Mouse (Mus musculus) CH12.LX (cell line): ENCODE results near the gene Pde8b. TPM values are rescaled to one million over a fixed set of nuclear protein-coding genes. Genes with fewer than 3 reads are reported as not detected.

ENCODE experiments used
- DNase-seq: peaks from one replicate; pipeline ENCODE4 v3.0.0-alpha.2; 2013; ENCODE audit errors: extremely low read depth
- H3K27ac ChIP-seq: 2 replicates; pipeline ENCODE4 v1.5.1; 2012; ENCODE audit warnings: low read depth, mild to moderate bottlenecking, control low read depth, moderate library complexity; ENCODE audit not compliant: insufficient read depth
- H3K27me3 ChIP-seq: replicated peaks from 2 replicates; pipeline ENCODE3; 2012; ENCODE audit warnings: inconsistent platforms
- H3K36me3 ChIP-seq, 2 experiments: replicated peaks in 1 of 2; 2 replicates each; pipeline versions ENCODE3 to v1.6.1; 2012; ENCODE audit warnings: inconsistent platforms in 1 of 2, low read length in 1 of 2, mild to moderate bottlenecking in 1 of 2, mixed read lengths in 1 of 2, moderate library complexity in 1 of 2; ENCODE audit not compliant: control insufficient read depth in 1 of 2, insufficient read depth in 1 of 2
- H3K4me1 ChIP-seq, 2 experiments: 2 replicates each; pipeline ENCODE4 v1.6.1; 2012; ENCODE audit warnings: inconsistent platforms in 1 of 2, moderate library complexity in 1 of 2; ENCODE audit not compliant: insufficient read depth in 2 of 2, control insufficient read depth in 1 of 2
- H3K4me2 ChIP-seq: 2 replicates; pipeline ENCODE4 v1.6.1; 2012; ENCODE audit warnings: low read depth, mild to moderate bottlenecking, control low read depth; ENCODE audit not compliant: poor library complexity, insufficient read depth, severe bottlenecking
- H3K4me3 ChIP-seq, 3 experiments: fragments of 150-350 bp in 1 of 3; sonication (generic) in 1 of 3; replicated peaks in 1 of 3; 2 replicates each; pipeline versions ENCODE3 to v1.5.1; 2011 to 2012; ENCODE audit warnings: low read depth in 2 of 3, low read length in 2 of 3, mild to moderate bottlenecking in 2 of 3, moderate library complexity in 2 of 3, control low read depth in 1 of 3, improper control_type of control experiment in 1 of 3, inconsistent platforms in 1 of 3, mixed read lengths in 1 of 3; ENCODE audit not compliant: poor library complexity in 1 of 3
- H3K79me2 ChIP-seq: replicated peaks from 2 replicates; pipeline ENCODE4 v1.6.1; 2012; ENCODE audit warnings: mild to moderate bottlenecking, moderate library complexity; ENCODE audit not compliant: control insufficient read depth, poor library complexity, insufficient read depth, severe bottlenecking; ENCODE audit errors: extremely low read depth
- H3K9ac ChIP-seq: 2 replicates; pipeline ENCODE4 v1.6.1; 2012; ENCODE audit warnings: low read depth, mild to moderate bottlenecking, control low read depth, moderate library complexity; ENCODE audit not compliant: insufficient read depth
- H3K9me3 ChIP-seq: replicated peaks from 2 replicates; pipeline ENCODE3; 2012; ENCODE audit warnings: low read length, inconsistent platforms, mixed read lengths
- BHLHE40 ChIP-seq: IDR thresholded peaks from 2 replicates; pipeline ENCODE4 v1.6.1; 2011; ENCODE audit warnings: mild to moderate bottlenecking, low read depth, low read length, improper control_type of control experiment
- CHD1 ChIP-seq: IDR thresholded peaks from 2 replicates; pipeline ENCODE4 v1.6.1; 2012; ENCODE audit warnings: low read depth, low read length, improper control_type of control experiment, inconsistent platforms
- CHD2 ChIP-seq: IDR thresholded peaks from 2 replicates; pipeline ENCODE4 v1.6.1; 2011; ENCODE audit warnings: low read length, improper control_type of control experiment
- CTCF ChIP-seq, 2 experiments: IDR thresholded peaks in 1 of 2; conservative IDR thresholded peaks in 1 of 2; 2 replicates each; pipeline ENCODE4 v1.5.1; 2011 to 2012; ENCODE audit warnings: low read depth in 2 of 2, low read length in 2 of 2, improper control_type of control experiment in 1 of 2, inconsistent platforms in 1 of 2, mild to moderate bottlenecking in 1 of 2, moderate library complexity in 1 of 2
- E2F4 ChIP-seq: IDR thresholded peaks from 2 replicates; pipeline ENCODE4 v1.6.1; 2011; ENCODE audit warnings: low read depth, low read length, improper control_type of control experiment; ENCODE audit not compliant: insufficient replicate concordance
- ELF1 ChIP-seq: IDR thresholded peaks from 2 replicates; pipeline ENCODE4 v1.6.1; 2014; ENCODE audit warnings: low read depth, mild to moderate bottlenecking, inconsistent platforms, low read length, improper control_type of control experiment
- EP300 ChIP-seq: IDR thresholded peaks from 2 replicates; pipeline ENCODE4 v1.6.1; 2011; ENCODE audit warnings: low read length, improper control_type of control experiment
- ETS1 ChIP-seq: conservative IDR thresholded peaks from 2 replicates; pipeline ENCODE4 v1.6.1; 2012; ENCODE audit warnings: low read depth, mild to moderate bottlenecking, inconsistent platforms, low read length, improper control_type of control experiment, moderate library complexity
- GABPA ChIP-seq: IDR thresholded peaks from 2 replicates; pipeline ENCODE4 v1.6.1; 2012; ENCODE audit warnings: low read depth, low read length, improper control_type of control experiment, inconsistent platforms; ENCODE audit not compliant: insufficient replicate concordance
- HCFC1 ChIP-seq: IDR thresholded peaks from 2 replicates; pipeline ENCODE4 v1.6.1; 2012; ENCODE audit warnings: low read depth, mild to moderate bottlenecking, inconsistent platforms, low read length, improper control_type of control experiment
- IRF4 ChIP-seq: IDR thresholded peaks from 2 replicates; pipeline ENCODE4 v1.6.1; 2014; ENCODE audit warnings: low read depth, mild to moderate bottlenecking, inconsistent platforms, low read length, improper control_type of control experiment
- JUN ChIP-seq: IDR thresholded peaks from 2 replicates; pipeline ENCODE4 v1.6.1; 2011; ENCODE audit warnings: low read depth, mild to moderate bottlenecking, low read length, improper control_type of control experiment, moderate library complexity; ENCODE audit not compliant: insufficient read depth
- JUND ChIP-seq: conservative IDR thresholded peaks from 2 replicates; pipeline ENCODE4 v1.6.1; 2011; ENCODE audit warnings: low read depth, low read length, improper control_type of control experiment
- KAT2A ChIP-seq: IDR thresholded peaks from 2 replicates; pipeline ENCODE4 v1.6.1; 2012; ENCODE audit warnings: low read length, improper control_type of control experiment, inconsistent platforms; ENCODE audit not compliant: insufficient replicate concordance
- MAFK ChIP-seq: IDR thresholded peaks from 2 replicates; pipeline ENCODE4 v1.6.1; 2011; ENCODE audit warnings: low read length, improper control_type of control experiment; ENCODE audit not compliant: insufficient replicate concordance
- MAX ChIP-seq: IDR thresholded peaks from 2 replicates; pipeline ENCODE4 v1.6.1; 2011; ENCODE audit warnings: low read length, improper control_type of control experiment
- MAZ ChIP-seq: IDR thresholded peaks from 2 replicates; pipeline ENCODE4 v1.6.1; 2012; ENCODE audit warnings: low read depth, mild to moderate bottlenecking, inconsistent platforms, low read length, improper control_type of control experiment, moderate library complexity
- MEF2A ChIP-seq: IDR thresholded peaks from 2 replicates; pipeline ENCODE4 v1.6.1; 2014; ENCODE audit warnings: low read depth, mild to moderate bottlenecking, inconsistent platforms, low read length, improper control_type of control experiment, borderline replicate concordance
- MXI1 ChIP-seq: IDR thresholded peaks from 2 replicates; pipeline ENCODE4 v1.6.1; 2011; ENCODE audit warnings: mild to moderate bottlenecking, low read depth, low read length, improper control_type of control experiment
- MYC ChIP-seq: IDR thresholded peaks from 2 replicates; pipeline ENCODE4 v1.6.1; 2011; ENCODE audit warnings: low read depth, mild to moderate bottlenecking, improper control_type of control experiment, low read length
- NELFE ChIP-seq: IDR thresholded peaks from 2 replicates; pipeline ENCODE4 v1.6.1; 2011; ENCODE audit warnings: low read depth, low read length, improper control_type of control experiment
- NRF1 ChIP-seq: IDR thresholded peaks from 2 replicates; pipeline ENCODE4 v1.6.1; 2014; ENCODE audit warnings: low read depth, mild to moderate bottlenecking, inconsistent platforms, low read length, improper control_type of control experiment, moderate library complexity
- PAX5 ChIP-seq: IDR thresholded peaks from 2 replicates; pipeline ENCODE4 v1.6.1; 2012; ENCODE audit warnings: low read length, inconsistent platforms, mixed read lengths
- POLR2A ChIP-seq: IDR thresholded peaks from 2 replicates; pipeline ENCODE4 v1.6.1; 2011; ENCODE audit warnings: low read depth, mild to moderate bottlenecking, improper control_type of control experiment, low read length
- POLR2AphosphoS2 ChIP-seq: IDR thresholded peaks from 2 replicates; pipeline ENCODE4 v1.6.1; 2011; ENCODE audit warnings: low read depth, low read length, improper control_type of control experiment
- RAD21 ChIP-seq: IDR thresholded peaks from 2 replicates; pipeline ENCODE4 v1.6.1; 2011; ENCODE audit warnings: low read depth, mild to moderate bottlenecking, low read length, improper control_type of control experiment, moderate library complexity
- RCOR1 ChIP-seq: conservative IDR thresholded peaks from 2 replicates; pipeline ENCODE4 v1.6.1; 2012; ENCODE audit warnings: low read depth, mild to moderate bottlenecking, inconsistent platforms, low read length, improper control_type of control experiment
- SIN3A ChIP-seq: IDR thresholded peaks from 2 replicates; pipeline ENCODE4 v1.6.1; 2012; ENCODE audit warnings: low read length, improper control_type of control experiment, inconsistent platforms
- SMC3 ChIP-seq: IDR thresholded peaks from 2 replicates; pipeline ENCODE4 v1.6.1; 2011; ENCODE audit warnings: low read depth, low read length, improper control_type of control experiment
- TBP ChIP-seq: conservative IDR thresholded peaks from 2 replicates; pipeline ENCODE4 v1.6.1; 2011; ENCODE audit warnings: low read depth, low read length, improper control_type of control experiment
- TCF12 ChIP-seq: IDR thresholded peaks from 2 replicates; pipeline ENCODE4 v1.6.1; 2014; ENCODE audit warnings: low read depth, mild to moderate bottlenecking, inconsistent platforms, low read length, improper control_type of control experiment
- UBTF ChIP-seq: IDR thresholded peaks from 2 replicates; pipeline ENCODE4 v1.6.1; 2012; ENCODE audit warnings: low read depth, mild to moderate bottlenecking, inconsistent platforms, low read length, improper control_type of control experiment, moderate library complexity
- USF1 ChIP-seq: IDR thresholded peaks from 2 replicates; pipeline ENCODE4 v1.6.1; 2014; ENCODE audit warnings: low read depth, mild to moderate bottlenecking, inconsistent platforms, low read length, improper control_type of control experiment
- USF2 ChIP-seq: conservative IDR thresholded peaks from 2 replicates; pipeline ENCODE4 v1.6.1; 2011; ENCODE audit warnings: low read depth, low read length, improper control_type of control experiment
- ZC3H11A ChIP-seq: IDR thresholded peaks from 2 replicates; pipeline ENCODE4 v1.6.1; 2012; ENCODE audit warnings: low read depth, mild to moderate bottlenecking, inconsistent platforms, low read length, improper control_type of control experiment
- ZKSCAN1 ChIP-seq: IDR thresholded peaks from 2 replicates; pipeline ENCODE4 v1.6.1; 2012; ENCODE audit warnings: low read depth, inconsistent platforms, low read length, improper control_type of control experiment, borderline replicate concordance
- ZMIZ1 ChIP-seq: IDR thresholded peaks from 2 replicates; pipeline ENCODE4 v1.6.1; 2012; ENCODE audit warnings: low read depth, mild to moderate bottlenecking, inconsistent platforms, low read length, improper control_type of control experiment
- ZNF384 ChIP-seq: IDR thresholded peaks from 2 replicates; pipeline ENCODE4 v1.6.1; 2012; ENCODE audit warnings: low read depth, low read length, improper control_type of control experiment, inconsistent platforms
- dilution Hi-C: fragments of 300-500 bp; cut with MboI; formaldehyde crosslinking; loops from 2 replicates; pipeline ENCODE4 v1.14.3; 2020; ENCODE audit warnings: low sequenced_read_pairs; ENCODE audit not compliant: extremely low pct_unique_long_range_greater_than_20kb, extremely low pct_ligation_motif_present
- in situ Hi-C: fragments of 300-500 bp; cut with MboI; formaldehyde crosslinking; loops from 3 replicates; pipeline ENCODE4 v1.14.3; 2019; ENCODE audit warnings: low sequenced_read_pairs, low pct_ligation_motif_present, low pct_unique_long_range_greater_than_20kb, mixed read lengths
- polyA plus RNA-seq: library from polyadenylated mRNA; unstranded; fragments of >175 nt; gene quantifications from 2 replicates; pipeline ENCODE4 v1.2.1, GENCODE M21; 2012; ENCODE audit warnings: low read depth; ENCODE audit not compliant: insufficient read length
- total RNA-seq, 2 experiments: library from RNA; depleted of rRNA; stranded (reverse); fragments of 300-350 nt in 1 of 2; fragments of >200 nt in 1 of 2; gene quantifications; 2 replicates each; pipeline ENCODE4 v1.2.3; 2012 to 2014

Pde8b gene
- total and polyA plus RNA-seq, 3 experiments = 0.25 to 2.0 (median 0.93) TPM

DNA sequence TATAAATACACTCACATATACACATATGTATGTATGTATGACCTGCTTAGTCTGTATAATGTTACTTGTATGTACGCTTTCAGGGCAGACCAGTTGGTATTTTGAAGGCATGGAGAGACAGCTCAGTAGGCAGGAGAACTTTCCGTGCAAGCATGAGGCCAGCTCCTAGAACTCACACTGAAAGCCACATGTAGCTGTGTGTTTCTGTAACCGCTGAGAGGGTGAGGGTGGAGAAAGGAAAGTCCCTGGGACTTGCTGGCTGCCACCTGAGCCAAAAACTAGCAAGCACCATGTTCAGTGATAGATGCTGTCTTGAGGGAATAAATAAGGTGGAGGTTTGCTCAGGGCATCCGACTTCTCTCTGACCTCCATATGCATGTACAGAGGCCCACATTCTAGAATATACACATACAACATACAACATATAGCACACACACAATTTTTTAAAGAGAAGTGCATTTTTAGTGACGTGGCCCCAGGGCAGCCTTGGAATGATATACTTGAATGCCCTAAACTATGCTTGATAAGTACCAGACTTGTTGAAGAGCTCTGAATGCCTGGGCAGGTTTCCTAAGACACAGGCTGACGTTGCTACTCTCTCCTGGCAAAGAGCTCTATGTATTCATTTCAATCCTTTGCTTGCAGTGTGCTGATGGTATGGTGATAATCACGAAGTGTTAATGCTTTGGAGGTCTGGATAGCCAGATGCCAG lies 238.4 kb downstream of the Pde8b start:
- Histone ChIP-seq H3K4me2 (peak overlapping the region; percentile 50), H3K36me3 (peaks cover 0 to 17% of the 10 kb centered on the region in 2 experiments), H3K79me2 (no peaks in the 10 kb centered on the region), H3K4me3 (no peak overlapping the region), H3K9ac (no peak overlapping the region), H3K9me3 (no peaks in the 10 kb centered on the region), H3K27ac (no peak overlapping the region), H3K4me1 (peaks cover 22 to 75% of the 10 kb centered on the region in 2 experiments)
- dilution Hi-C loops (no loop called here), in situ Hi-C loops (no loop called here)
- peak; percentile 66 for DNase-seq
- TF ChIP-seq MAZ = no peak
- TF ChIP-seq EP300 = peak; percentile 38; the same call in 1 of the 2 replicates
- no peak for TF ChIP-seq CTCF (conservative IDR thresholded peaks at IDR 0.05 in 1 of 2, IDR thresholded peaks at IDR 0.05 in 1 of 2; ENCODE audit: low read depth in 2 of 2, low read length in 2 of 2)
- TF ChIP-seq MEF2A = no peak; the same call in 1 of the 2 replicates
- TF ChIP-seq USF2 = no peak
- TF ChIP-seq NRF1 = no peak
- no peak for TF ChIP-seq ZC3H11A
- TF ChIP-seq POLR2AphosphoS2 = no peak
- peak; percentile 64; the same call in 1 of the 2 replicates for TF ChIP-seq SIN3A
- TF ChIP-seq PAX5 = no peak
- TF ChIP-seq MYC = peak; percentile 90
- TF ChIP-seq IRF4 = peak; percentile 67
- no peak for TF ChIP-seq JUND
- no peak for TF ChIP-seq SMC3
- no peak for TF ChIP-seq ZMIZ1
- TF ChIP-seq ELF1 = 0 out of 2 replicates have a peak, but pooled peaks have one; percentile 10
- TF ChIP-seq UBTF = 0 out of 2 replicates have a peak, but pooled peaks have one; percentile 24
- TF ChIP-seq RAD21 = no peak
- TF ChIP-seq USF1 = no peak
- TF ChIP-seq NELFE = no peak
- TF ChIP-seq E2F4 = no peak
- no peak for TF ChIP-seq JUN
- TF ChIP-seq CHD2 = no peak
- no peak for TF ChIP-seq MAFK
- TF ChIP-seq BHLHE40 = peak; percentile 64
- peak; percentile 87 for TF ChIP-seq MAX
- TF ChIP-seq ZKSCAN1 = no peak
- TF ChIP-seq CHD1 = no peak
- no peak for TF ChIP-seq HCFC1
- no peak for TF ChIP-seq RCOR1
- TF ChIP-seq ZNF384 = no peak
- TF ChIP-seq GABPA = no peak
- TF ChIP-seq TBP = 0 out of 2 replicates have a peak, but pooled peaks have one; percentile 13
- peak; percentile 54; the same call in 1 of the 2 replicates for TF ChIP-seq TCF12
- peak; percentile 73 for TF ChIP-seq MXI1
- no peak for TF ChIP-seq KAT2A
- peak; percentile 46; the same call in 1 of the 2 replicates for TF ChIP-seq ETS1
- no peak for TF ChIP-seq POLR2A
- TF ChIP-seq, all 38 proteins: peak for 12
- H3K27me3 ChIP-seq = no peaks in the 10 kb centered on the region
